Mouse (Mus musculus) heart, postnatal 0 days (tissue): ENCODE measurements around the gene Sfta2. TPM values are rescaled to one million over a fixed set of nuclear protein-coding genes. Genes with fewer than 3 reads are reported as not detected.
A peak's percentile ranks its signal among the peaks of the same experiment; 100 is the strongest.

Source experiments
- ATAC-seq: fragments of 200-750 bp; cut with Nextera tagmentation; 2 replicates; pipeline ENCODE4 v1.8.0; 2017; ENCODE audit warnings: low read depth, moderate number of reproducible peaks, moderate library complexity; ENCODE audit not compliant: insufficient read depth
- DNase-seq: peaks from one replicate; pipeline ENCODE4 v3.0.0-alpha.2; 2016; ENCODE audit warnings: low spot score
- H3K27ac ChIP-seq: fragments of 300-500 bp; sonication (generic); 2 replicates; pipeline ENCODE4 v1.5.1; 2014; ENCODE audit warnings: low read depth, mild to moderate bottlenecking
- H3K27me3 ChIP-seq: fragments of 300-500 bp; sonication (generic); 2 replicates; pipeline ENCODE4 v1.6.1; 2014; ENCODE audit warnings: low read length, mixed read lengths; ENCODE audit not compliant: control insufficient read depth, insufficient read depth
- H3K36me3 ChIP-seq: fragments of 300-500 bp; sonication (generic); replicated peaks from 2 replicates; pipeline ENCODE4 v1.6.1; 2014; ENCODE audit warnings: low read length, mixed read lengths; ENCODE audit not compliant: control insufficient read depth, insufficient read depth
- H3K4me1 ChIP-seq: fragments of 300-500 bp; sonication (generic); 2 replicates; pipeline ENCODE4 v1.6.1; 2014; ENCODE audit warnings: antibody characterized with exemption; ENCODE audit not compliant: control insufficient read depth, insufficient read depth
- H3K4me2 ChIP-seq: fragments of 300-500 bp; sonication (generic); 2 replicates; pipeline ENCODE4 v1.6.1; 2014; ENCODE audit warnings: low read depth, mild to moderate bottlenecking, low read length, moderate library complexity
- H3K4me3 ChIP-seq: fragments of 300-500 bp; sonication (generic); 2 replicates; pipeline ENCODE4 v1.5.1; 2014; ENCODE audit warnings: low read depth, low read length
- H3K9ac ChIP-seq: fragments of 300-500 bp; sonication (generic); replicated peaks from 2 replicates; pipeline ENCODE4 v1.6.1; 2014; ENCODE audit warnings: low read depth, low read length, mixed read lengths
- H3K9me3 ChIP-seq: fragments of 300-500 bp; sonication (generic); replicated peaks from 2 replicates; pipeline ENCODE4 v1.6.1; 2016; ENCODE audit warnings: low read length; ENCODE audit not compliant: control insufficient read depth
- CTCF ChIP-seq: IDR thresholded peaks from 2 replicates; pipeline ENCODE4 v1.5.1; 2016; ENCODE audit warnings: antibody characterized with exemption, control low read depth, low read depth
- EP300 ChIP-seq: IDR thresholded peaks from 2 replicates; pipeline ENCODE4 v1.6.1; 2016; ENCODE audit warnings: antibody characterized with exemption, low read depth
- WGBS: fragments of 180-500 bp; shearing (Covaris S2); extraction: QIAGEN DNeasy Blood & Tissue Kit; methylation state at CpG from one replicate; pipeline ENCODE4 v1.1.7; 2014; 5-methylcytosine and 5-hydroxymethylcytosine counted together
- polyA plus RNA-seq: library from polyadenylated mRNA; unstranded; fragments of >200 nt; fragmentation: Nextera tagmentation; extraction: Ambion mirVana; gene quantifications from 2 replicates; pipeline ENCODE4 v1.2.1, GENCODE M21; 2015
- total RNA-seq: library from RNA; depleted of rRNA; stranded (reverse); fragments of >200 nt; gene quantifications from 2 replicates; pipeline ENCODE4 v1.2.3, GENCODE M21; 2014; ENCODE audit warnings: low replicate concordance

Gene Sfta2
- total and polyA plus RNA-seq, 2 experiments from 2014 or later = not detected

- Histone ChIP-seq H3K27me3 (0 out of 2 replicates have a peak, but pooled peaks cover 5% of the 10 kb centered on the region), H3K4me3 (no peak overlapping the region), H3K27ac (no peak overlapping the region), H3K9ac (no peak overlapping the region), H3K36me3 (no peaks in the 10 kb centered on the region), H3K4me2 (peak overlapping the region; percentile 42), H3K4me1 (no peaks in the 10 kb centered on the region), H3K9me3 (no peaks in the 10 kb centered on the region; the same call in 1 of the 2 replicates)
- DNase-seq = peak; percentile 61
- TF ChIP-seq CTCF (peak; percentile 83), EP300 (no peak)
- ATAC-seq = peak; percentile 78
- WGBS = 11% methylated on average over 16 of the region's 16 CpGs
Measured at GRCm38 (mm10) chr17:35584330-35584937, 16.9 kb upstream of the Sfta2 start.

GRCm38 (mm10) chr17:35587291-35587690 lies 14.1 kb upstream of the Sfta2 start:
- 68% methylated on average over 1 of the region's 1 CpGs for WGBS
- TF ChIP-seq CTCF (no peak), EP300 (no peak)
- Histone ChIP-seq H3K4me3 (no peak overlapping the region), H3K9ac (no peak overlapping the region), H3K9me3 (no peaks in the 10 kb centered on the region; the same call in 1 of the 2 replicates), H3K36me3 (no peaks in the 10 kb centered on the region), H3K27ac (no peak overlapping the region), H3K4me2 (no peak overlapping the region), H3K27me3 (0 out of 2 replicates have a peak, but pooled peaks cover 5% of the 10 kb centered on the region), H3K4me1 (no peaks in the 10 kb centered on the region)
- no peak for ATAC-seq
- DNase-seq = no peak

- no peak for DNase-seq
- H3K9me3 ChIP-seq = no peaks in the 10 kb centered on the region; the same call in 1 of the 2 replicates
- H3K27me3 ChIP-seq = 0 out of 2 replicates have a peak, but pooled peaks cover 5% of the 10 kb centered on the region
- no peaks in the 10 kb centered on the region for H3K4me1 ChIP-seq
- H3K4me3 ChIP-seq = no peak overlapping the region
- ATAC-seq = no peak
- TF ChIP-seq EP300 = no peak
- TF ChIP-seq CTCF = no peak
- no peak overlapping the region for H3K9ac ChIP-seq
- H3K36me3 ChIP-seq = no peaks in the 10 kb centered on the region
- 25% methylated on average over 4 of the region's 4 CpGs for WGBS
- H3K4me2 ChIP-seq = no peak overlapping the region
- no peak overlapping the region for H3K27ac ChIP-seq
Measured at GRCm38 (mm10) chr17:35588387-35588786, 13.0 kb upstream of the Sfta2 start.

GRCm38 (mm10) chr17:35590410-35591218 lies 10.7 kb upstream of the Sfta2 start:
- 0 out of 2 replicates have a peak overlapping the region, but pooled peaks have one; percentile 1 for H3K4me2 ChIP-seq

GRCm38 (mm10) chr17:35591219-35591578 lies 10.2 kb upstream of the Sfta2 start:
- TF ChIP-seq CTCF = no peak
- no peak for TF ChIP-seq EP300
- 88% methylated on average over 7 of the region's 7 CpGs for WGBS
- Histone ChIP-seq H3K4me2 (no peak overlapping the region), H3K27me3 (no peaks in the 10 kb centered on the region), H3K36me3 (no peaks in the 10 kb centered on the region), H3K9me3 (no peaks in the 10 kb centered on the region; the same call in 1 of the 2 replicates), H3K27ac (no peak overlapping the region), H3K4me1 (no peaks in the 10 kb centered on the region), H3K4me3 (no peak overlapping the region), H3K9ac (no peak overlapping the region)
- DNase-seq (no peak), ATAC-seq (no peak)

More at GRCm38 (mm10) chr17:35590410-35591218, 10.7 kb upstream of the Sfta2 start:
- no peak overlapping the region for H3K27ac ChIP-seq
- no peak overlapping the region for H3K4me3 ChIP-seq
- H3K27me3 ChIP-seq = 0 out of 2 replicates have a peak, but pooled peaks cover 1% of the 10 kb centered on the region
- TF ChIP-seq CTCF (peak; percentile 81), EP300 (no peak)
- no peaks in the 10 kb centered on the region for H3K36me3 ChIP-seq
- WGBS = 43% methylated on average over 21 of the region's 21 CpGs
- H3K9me3 ChIP-seq = no peaks in the 10 kb centered on the region; the same call in 1 of the 2 replicates
- no peak overlapping the region for H3K9ac ChIP-seq
- peak; percentile 60 for ATAC-seq
- peak; percentile 73 for DNase-seq
- no peaks in the 10 kb centered on the region for H3K4me1 ChIP-seq
